Mouse (Mus musculus) B cell, adult 2 months (primary cell): Measurements from ENCODE around the gene Nuak2.

Experiments used
- DNase-seq, 2 experiments: peaks; one replicate each; pipeline ENCODE4 v3.0.0; 2022

The Nuak2 gene

DNA sequence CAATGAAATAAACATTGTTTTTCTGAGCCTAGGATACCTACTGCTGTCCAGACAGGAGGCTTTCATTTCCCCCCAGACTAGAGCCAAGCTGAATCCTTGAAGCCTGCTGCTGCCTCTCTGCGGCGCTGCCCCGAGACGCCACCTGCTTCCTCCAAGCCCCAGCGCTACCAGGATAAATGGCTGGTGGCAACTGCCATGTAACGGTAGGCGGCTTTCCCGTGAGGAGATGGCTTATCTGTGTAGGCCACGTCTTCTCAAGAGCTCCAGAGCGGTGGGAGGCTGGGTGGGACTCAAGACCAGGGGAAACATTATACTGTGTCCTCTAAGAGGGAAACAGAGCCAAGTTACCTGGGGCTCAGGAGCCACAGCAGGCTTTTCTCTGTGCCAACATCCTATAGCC, 66.0 kb downstream of the Nuak2 start:
- no peak for DNase-seq
